Mouse (Mus musculus) C2C12 (cell line): ENCODE results near the gene Taf5l.

Experiments used
- CTCF ChIP-seq: IDR thresholded peaks from one replicate; pipeline ENCODE4 v1.5.1; 2011; ENCODE audit not compliant: control insufficient read depth, insufficient read depth, insufficient read length
- MYOD1 ChIP-seq: IDR thresholded peaks from one replicate; pipeline ENCODE4 v1.6.1; 2011; ENCODE audit warnings: low read depth; ENCODE audit not compliant: control insufficient read depth, insufficient read length
- MYOG ChIP-seq: IDR thresholded peaks from one replicate; pipeline ENCODE4 v1.6.1; 2011; ENCODE audit not compliant: control insufficient read depth, insufficient read length; ENCODE audit errors: extremely low read depth

DNA sequence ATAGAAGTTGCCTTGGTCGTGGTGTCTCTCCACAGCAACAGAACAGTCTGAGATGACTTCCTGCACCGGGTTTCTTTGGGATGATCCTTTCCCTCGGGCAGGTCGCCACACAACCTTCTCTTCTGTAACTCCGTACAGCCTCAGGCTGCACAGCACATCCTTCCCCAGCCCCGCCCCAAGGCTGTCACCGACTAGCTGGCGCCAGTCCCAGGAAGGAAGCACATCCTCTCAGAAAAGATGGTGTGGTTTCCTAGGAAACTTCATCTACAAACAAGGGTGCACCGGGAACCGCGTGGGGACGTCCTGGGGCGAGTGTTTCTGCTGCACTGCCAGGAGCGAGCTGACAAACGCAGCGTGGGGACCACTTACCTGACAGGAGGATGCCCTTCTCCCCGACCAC lies 63.1 kb downstream of the Taf5l start:
- TF ChIP-seq CTCF (no peak), MYOD1 (no peak), MYOG (no peak)
